Mouse (Mus musculus): Measurements from ENCODE around the gene Ly6g6f.

Ly6g6f gene

DNA sequence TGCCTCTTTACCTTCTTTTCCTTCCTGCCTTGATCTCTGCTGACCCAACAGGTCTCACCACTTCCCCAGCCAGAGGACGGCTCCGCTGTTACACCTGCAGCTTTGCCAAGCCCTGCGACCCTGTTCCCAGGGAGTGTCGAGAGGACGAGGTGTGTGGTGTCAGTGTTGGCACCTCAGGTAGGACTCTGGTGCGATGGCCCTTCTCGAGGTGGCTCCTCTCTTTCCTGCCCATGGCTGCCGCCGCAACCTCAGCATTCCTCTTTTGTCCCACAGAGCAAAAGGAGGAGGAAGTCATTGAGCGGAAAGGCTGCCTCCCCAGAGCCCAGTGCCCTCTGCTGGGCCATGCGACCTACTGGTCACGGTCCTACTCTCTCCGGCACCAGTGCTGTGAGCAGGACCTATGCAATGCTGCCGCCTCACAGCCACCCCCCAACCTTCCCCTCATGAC, 7.6 kb downstream of the Ly6g6f start, which contains the start of gene Ly6g6d:
TSS of gene Ly6g6d (minus strand) at position 280 of the 448 bp plus-strand sequence.
- peak; percentile 44 for DNase-seq (ENCODE audit: low spot score)

DNA sequence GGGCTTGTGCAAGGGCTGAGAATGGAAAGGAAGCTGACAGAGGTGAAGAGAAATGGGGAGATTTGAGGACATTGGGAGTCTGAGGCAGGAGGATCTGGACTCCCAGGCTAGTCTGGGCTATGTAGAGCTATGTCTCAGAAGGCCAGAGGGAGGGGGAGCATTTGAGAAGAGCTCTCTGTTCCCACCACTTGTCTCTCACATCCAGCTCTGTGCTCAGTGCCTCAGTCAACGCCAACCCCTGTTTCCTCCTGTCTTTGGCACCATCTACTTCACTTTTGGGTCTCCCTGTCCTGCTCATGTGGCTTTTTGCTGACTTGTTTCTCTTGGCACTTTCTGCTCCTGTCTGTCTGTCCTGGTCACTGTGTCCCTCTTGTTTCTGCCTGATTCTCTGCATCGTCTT, 8.1 kb downstream of the Ly6g6f start:
- DNase-seq (ENCODE audit: low spot score), result no peak

DNA sequence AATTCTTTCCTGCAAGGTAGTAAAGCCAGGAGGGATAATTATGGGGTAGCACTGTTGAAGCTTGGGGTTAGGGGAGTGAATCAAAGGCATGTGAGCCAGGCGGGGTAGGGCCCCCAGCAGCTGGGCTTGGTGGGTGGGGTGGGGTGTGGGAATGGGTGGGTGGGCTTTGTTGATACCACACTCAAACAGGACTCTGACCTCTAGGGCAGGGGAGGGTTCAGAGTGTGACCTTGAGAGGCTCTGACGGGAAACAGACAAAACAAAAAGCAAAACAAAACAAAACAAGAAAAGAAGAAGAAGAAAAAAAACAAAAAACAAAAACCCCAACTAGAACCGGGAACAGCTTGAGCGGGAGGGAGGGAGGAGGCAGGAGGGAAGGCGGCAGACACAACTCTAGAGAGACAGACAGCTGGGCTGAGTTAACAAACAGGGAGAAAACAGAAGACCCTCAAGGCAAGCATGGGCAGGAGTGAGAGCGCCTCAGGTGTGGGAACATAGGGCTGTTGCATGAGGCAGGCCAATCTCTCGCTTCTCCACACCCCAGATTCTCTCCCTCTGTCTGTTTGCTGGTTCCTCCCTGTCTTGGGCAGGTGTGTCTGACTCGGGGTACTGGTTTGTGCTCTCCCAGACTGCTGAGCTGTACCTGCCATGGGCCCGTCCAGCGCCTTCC, 8.8 kb downstream of the Ly6g6f start, which contains the start of gene Ly6g6e:
TSS of gene Ly6g6e (plus strand) at position 396 of the 670 bp plus-strand sequence.
- DNase-seq (ENCODE audit: low spot score), result no peak

DNA sequence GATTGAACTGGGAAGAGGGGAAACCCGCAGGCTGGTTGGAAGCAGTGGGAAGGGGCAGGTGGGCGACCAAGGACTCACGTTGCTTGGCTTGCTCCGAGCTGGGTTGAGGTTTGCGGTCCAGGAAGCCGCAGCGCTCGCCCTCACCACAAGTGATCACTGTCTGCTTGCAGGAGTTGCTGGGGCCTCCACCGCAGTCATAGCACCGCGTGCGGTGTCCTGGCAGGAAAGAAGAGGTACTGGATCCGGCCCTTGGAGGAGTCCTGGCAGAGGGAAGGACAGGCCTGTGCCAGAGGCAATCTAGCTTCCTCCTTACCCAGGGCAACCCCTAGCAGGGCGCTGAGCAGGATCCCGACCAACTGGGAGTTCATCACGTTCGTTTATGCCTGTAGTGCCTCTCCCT, 11.3 kb downstream of the Ly6g6f start:
- DNase-seq (ENCODE audit: low spot score), result no peak

DNA sequence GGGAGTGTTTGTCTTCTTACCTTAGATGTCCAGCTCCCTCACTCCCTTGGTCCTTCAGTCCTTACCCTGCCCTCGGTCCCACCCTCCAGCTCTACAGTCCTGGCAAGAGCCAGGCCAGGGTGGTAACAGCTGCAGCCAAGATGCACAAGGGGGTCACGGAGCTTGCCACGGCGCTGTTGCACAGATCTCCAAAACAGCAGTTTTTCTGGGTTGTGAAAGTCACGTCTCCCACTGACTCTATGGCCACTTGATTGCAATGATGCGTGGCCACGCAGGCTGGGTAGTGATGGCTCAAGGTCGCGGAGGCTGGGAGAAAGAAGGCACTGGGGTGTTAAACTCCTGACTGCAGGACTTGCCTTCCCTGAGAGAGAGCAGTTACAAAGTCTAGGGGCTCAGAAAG, 14.0 kb downstream of the Ly6g6f start:
- no peak for DNase-seq (ENCODE audit: low spot score)

GRCm38 (mm10) chr17:35070556-35071229, 14.7 kb downstream of the Ly6g6f start:
- DNase-seq (ENCODE audit: low spot score), result no peak

DNA sequence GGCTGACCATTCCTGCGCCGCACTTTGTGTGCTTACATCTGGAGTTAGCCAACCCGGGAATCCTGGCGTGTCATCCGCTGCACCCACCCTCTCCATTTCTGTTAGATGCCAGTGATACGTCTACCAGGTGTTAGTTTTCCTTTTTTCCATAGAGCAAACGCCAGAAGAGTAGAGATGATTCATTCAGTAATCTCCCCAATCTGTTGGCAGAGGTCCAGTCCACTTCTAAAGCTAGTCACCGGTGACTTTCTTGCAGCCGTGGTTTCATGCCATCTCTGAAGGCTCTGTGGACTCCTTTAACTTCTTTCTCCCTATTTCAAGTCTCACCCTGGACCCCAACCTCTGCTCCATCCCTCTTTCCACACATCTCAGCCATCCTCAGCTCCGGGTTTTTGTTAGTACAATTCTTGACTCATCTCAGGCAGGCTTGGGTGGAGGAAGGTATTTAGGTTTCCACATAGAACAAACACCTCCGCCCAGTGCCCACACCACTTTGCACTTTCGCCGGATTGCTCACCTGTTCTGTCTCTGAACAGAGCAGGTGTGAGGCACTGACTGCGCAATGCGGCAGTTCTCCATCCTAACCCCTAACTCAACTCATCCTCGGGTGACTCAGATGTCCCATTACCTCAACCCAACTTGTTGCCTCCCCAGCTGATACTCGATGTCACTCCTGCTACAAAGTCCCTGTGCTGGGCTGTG, 17.0 kb downstream of the Ly6g6f start:
- DNase-seq (ENCODE audit: low spot score), result no peak

- no peak for DNase-seq (ENCODE audit: low spot score)
These were observed 19.3 kb downstream of the Ly6g6f start, which contains the start of gene Mpig6b for GRCm38 (mm10) chr17:35066084-35066483. Mpig6b (minus strand) TSS chr17:35066184.

GRCm38 (mm10) chr17:35064951-35065947, 20.2 kb downstream of the Ly6g6f start, which contains the start of gene Ly6g6c:
Ly6g6c (plus strand) TSS chr17:35065388.
- peak; percentile 50 for DNase-seq (ENCODE audit: low spot score)

- DNase-seq (ENCODE audit: low spot score), result no peak
These were observed 21.0 kb downstream of the Ly6g6f start for GRCm38 (mm10) chr17:35064378-35064877.

GRCm38 (mm10) chr17:35063466-35063865, 21.9 kb downstream of the Ly6g6f start:
- no peak for DNase-seq (ENCODE audit: low spot score)

DNA sequence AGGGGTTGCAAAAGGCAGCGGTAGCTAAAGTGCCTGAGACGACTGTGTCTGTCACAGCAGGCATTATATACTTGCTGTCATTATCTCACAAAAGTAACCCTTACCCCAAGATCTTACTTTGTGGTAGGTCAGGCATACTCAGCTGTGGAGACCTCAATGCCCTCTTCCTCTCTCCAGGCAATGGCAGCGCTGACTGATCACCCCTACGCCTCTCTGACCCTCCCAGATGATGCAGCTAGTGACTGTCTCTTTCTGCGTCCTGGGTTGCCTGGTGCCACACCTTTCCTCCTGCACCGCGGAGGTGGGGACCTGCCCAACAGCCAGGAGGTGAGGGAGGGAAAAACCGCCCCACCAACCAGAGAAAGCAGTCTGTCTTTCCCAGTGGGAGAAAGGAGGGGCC, 24.1 kb downstream of the Ly6g6f start:
- DNase-seq (ENCODE audit: low spot score), result no peak

- no peak for DNase-seq (ENCODE audit: low spot score)
These were observed 24.6 kb downstream of the Ly6g6f start for GRCm38 (mm10) chr17:35060737-35061297.

DNA sequence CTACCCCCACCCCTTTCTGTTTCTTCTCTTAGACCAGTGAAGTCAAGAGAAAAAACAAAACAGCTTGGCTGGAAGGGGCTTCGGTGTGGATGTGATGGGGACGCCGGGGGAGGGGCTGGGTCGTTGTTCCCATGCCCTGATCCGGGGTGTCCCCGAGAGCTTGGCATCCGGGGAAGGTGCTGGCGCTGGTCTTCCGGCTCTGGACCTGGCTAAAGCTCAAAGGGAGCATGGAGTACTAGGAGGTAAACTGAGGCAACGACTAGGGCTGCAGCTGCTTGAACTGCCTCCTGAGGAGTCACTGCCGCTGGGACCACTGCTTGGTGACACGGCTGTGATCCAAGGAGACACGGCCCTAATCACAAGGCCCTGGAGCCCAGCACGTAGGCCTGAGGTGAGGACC, 25.3 kb downstream of the Ly6g6f start:
- no peak for DNase-seq (ENCODE audit: low spot score)

GRCm38 (mm10) chr17:35058911-35059892, 26.2 kb downstream of the Ly6g6f start, which contains the start of gene Ddah2:
Ddah2 (plus strand) TSS chr17:35059035.
- peak; percentile 83 for DNase-seq (ENCODE audit: low spot score)

DNA sequence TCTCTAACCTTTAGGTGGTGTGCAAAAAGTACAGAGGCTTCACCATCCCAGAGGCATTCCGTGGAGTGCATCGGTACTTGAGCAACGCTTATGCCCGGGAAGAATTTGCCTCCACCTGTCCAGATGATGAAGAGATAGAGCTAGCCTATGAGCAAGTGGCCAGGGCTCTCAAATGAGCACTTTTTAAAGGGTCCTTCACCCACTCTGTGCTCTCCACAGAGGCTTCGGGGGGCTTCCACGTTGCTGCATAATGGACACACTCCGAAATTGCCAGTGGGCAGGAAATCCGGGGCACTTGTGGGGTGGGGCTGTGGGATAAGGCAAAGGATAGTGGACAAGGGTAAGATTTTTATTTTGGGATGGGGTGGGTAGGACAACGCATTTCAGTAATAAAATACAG, 27.1 kb downstream of the Ly6g6f start:
- no peak for DNase-seq (ENCODE audit: low spot score)

GRCm38 (mm10) chr17:35057090-35057489, 28.3 kb downstream of the Ly6g6f start:
- no peak for DNase-seq (ENCODE audit: low spot score)

GRCm38 (mm10) chr17:35055691-35056495, 29.5 kb downstream of the Ly6g6f start:
- no peak for DNase-seq (ENCODE audit: low spot score)

Data from urinary bladder, postnatal 25 days (tissue).